Mouse (Mus musculus) testis, adult 2 months (tissue): Measurements from ENCODE around the gene Gm9745.
"Not testable (repeated sequence)": the region's sequence is repeated elsewhere in the genome, so short reads cannot be mapped to it uniquely, and the experiment has no call there.

Source experiments
- CTCF ChIP-seq: fragments of 200-500 bp; IDR thresholded peaks from 2 replicates; pipeline ENCODE4 v1.5.1; 2012; ENCODE audit warnings: low read depth, mild to moderate bottlenecking, inconsistent platforms, low read length, moderate library complexity; ENCODE audit not compliant: control insufficient read depth, insufficient read depth, insufficient replicate concordance
- POLR2A ChIP-seq: fragments of 200-500 bp; IDR thresholded peaks from 2 replicates; pipeline ENCODE4 v1.6.1; 2012; ENCODE audit warnings: low read depth, mild to moderate bottlenecking, inconsistent platforms, low read length, moderate library complexity; ENCODE audit not compliant: control insufficient read depth

- not testable (repeated sequence) for TF ChIP-seq CTCF, POLR2A
These were observed 7.1 kb upstream of the Gm9745 start for GRCm38 (mm10) chr13:8955127-8955526.
